Mouse (Mus musculus): ENCODE data around the gene Nupr1.

DNA sequence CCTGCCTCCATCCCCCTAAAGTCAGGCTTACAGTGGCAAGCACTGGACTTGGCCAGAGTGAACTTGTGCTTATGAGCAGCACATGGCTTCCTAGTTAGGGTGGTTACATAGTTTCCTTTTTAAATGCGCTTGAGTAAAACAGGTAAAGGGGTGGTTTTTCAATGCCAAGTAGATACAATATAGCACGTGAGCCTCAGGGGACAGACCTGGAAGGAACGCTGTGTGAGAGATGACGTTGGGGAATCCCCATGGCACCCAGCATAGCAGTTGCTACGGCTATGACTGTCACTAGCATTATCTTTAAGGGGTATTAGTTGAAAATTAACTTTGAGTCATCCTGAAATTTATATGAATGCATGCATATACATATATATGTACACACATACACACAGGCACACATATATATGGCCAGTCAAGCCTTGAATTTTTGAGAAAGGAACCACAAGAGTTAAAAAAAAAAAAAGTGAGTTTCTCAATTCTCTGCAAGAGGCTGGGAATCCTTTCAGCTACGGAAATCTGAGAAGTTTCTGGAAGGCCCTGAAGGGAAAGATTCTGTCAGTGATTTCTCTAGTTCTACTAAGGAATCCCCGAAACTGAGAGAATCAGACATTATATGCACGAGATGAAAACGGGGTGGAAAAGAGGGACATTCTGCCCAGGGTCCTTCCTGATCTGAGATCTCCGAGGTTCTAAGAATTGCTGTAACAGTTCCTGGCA, 10.9 kb downstream of the Nupr1 start:
- no peak for TF ChIP-seq CTCF (conservative IDR thresholded peaks at IDR 0.05; ENCODE audit: low read length)
- TF ChIP-seq POU5F1 (IDR thresholded peaks at IDR 0.05; ENCODE audit: borderline replicate concordance, low read length), result no peak
- no peak for TF ChIP-seq NANOG (IDR thresholded peaks at IDR 0.05; ENCODE audit: borderline replicate concordance, low read length)
